Comparison of ENCODE assay signal across 15 mouse cellular contexts in the genomic region with DNA sequence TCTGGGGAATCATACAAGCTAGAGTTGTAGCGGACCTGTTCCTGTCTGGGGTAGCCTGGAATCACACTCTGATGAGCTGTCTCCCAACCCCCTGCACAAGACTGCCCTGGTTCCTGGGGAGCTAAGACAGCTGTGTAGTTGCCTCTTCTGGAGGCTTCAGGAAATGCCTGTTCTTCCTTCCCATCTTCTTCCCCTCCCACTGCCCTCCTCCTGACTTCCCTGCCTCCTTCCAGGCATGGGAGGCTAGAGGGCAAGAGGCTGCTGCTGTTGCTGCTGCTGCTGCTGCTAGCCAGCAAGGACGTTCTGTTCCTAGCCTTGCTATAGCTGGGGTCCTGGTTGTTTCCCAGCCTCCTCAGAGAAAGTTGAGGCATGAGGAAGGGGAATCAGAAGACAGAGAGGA. TPM values are rescaled to one million over a fixed set of nuclear protein-coding genes. Genes with fewer than 3 reads are reported as not detected.
DNase-seq lines count a peak whose midpoint lies in the region; ATAC-seq and TF ChIP-seq lines count a peak whose summit lies in the region.
"Had no signal": no experiment of that assay in that cellular context is flagged by ENCODE, and none has a peak within 500 bp of the region (broad histone marks: within the 10 kb centered on the region; RNA-seq: fewer than 3 reads in every experiment).

No protein-coding gene starts in this region.

- ATAC-seq in embryonic facial prominence, embryonic 15.5 days (ENCODE audit: insufficient number of reproducible peaks, low FRiP score, low TSS enrichment, low read depth) = no peak
- ATAC-seq in kidney, embryonic 16.5 days (ENCODE audit: low FRiP score, low TSS enrichment) = 0 out of 2 replicates have a peak, but pooled peaks have one; percentile 24
- no peak for ATAC-seq in megakaryocyte progenitor cell, adult 5-6 weeks (replicated peaks; ENCODE audit: poor library complexity)
- ATAC-seq: inflammation-experienced regulatory T-cells, adult 6 months had no signal

- H3K4me2 ChIP-seq in embryonic facial prominence, embryonic 15.5 days (replicated peaks) = no peak overlapping the region
- no peak overlapping the region; the same call in 1 of the 2 replicates for H3K4me2 ChIP-seq in kidney, embryonic 16.5 days (replicated peaks; ENCODE audit: low read depth, low read length)
- H3K4me2 ChIP-seq: neural tube, embryonic 12.5 days had no signal

- no peaks in the 10 kb centered on the region for H3K36me3 ChIP-seq in embryonic facial prominence, embryonic 15.5 days
- H3K36me3 ChIP-seq in kidney, embryonic 16.5 days (ENCODE audit: insufficient read depth, low read length) = no peaks in the 10 kb centered on the region
- H3K36me3 ChIP-seq: neural tube, embryonic 12.5 days had no signal

- H3K4me1 ChIP-seq in embryonic facial prominence, embryonic 15.5 days = peaks cover 36% of the 10 kb centered on the region
- H3K4me1 ChIP-seq in kidney, embryonic 16.5 days (ENCODE audit: insufficient read depth, low read length) = peaks cover 5% of the 10 kb centered on the region
- H3K4me1 ChIP-seq: neural tube, embryonic 12.5 days had no signal

- peak overlapping the region; percentile 2; the same call in 1 of the 2 replicates for H3K27ac ChIP-seq in gastrocnemius, adult 2 months
- peak overlapping the region; percentile 73 for H3K27ac ChIP-seq in embryonic facial prominence, embryonic 15.5 days (replicated peaks)
- H3K27ac ChIP-seq in kidney, embryonic 16.5 days (ENCODE audit: low read length) = peak overlapping the region; percentile 83
- H3K27ac ChIP-seq: neural tube, embryonic 12.5 days had no signal

- H3K4me3 ChIP-seq in gastrocnemius, adult 2 months = no peak overlapping the region
- no peak overlapping the region for H3K4me3 ChIP-seq in embryonic facial prominence, embryonic 15.5 days (replicated peaks)
- H3K4me3 ChIP-seq in kidney, embryonic 16.5 days (ENCODE audit: low read length) = no peak overlapping the region
- H3K4me3 ChIP-seq: megakaryocyte, embryonic 14.5 days; neural tube, embryonic 12.5 days had no signal

- intact Hi-C loops in gastrocnemius, adult 2 months (cut with DNase I) = no loop called here
- intact Hi-C loops in gastrocnemius, postnatal 36 days (cut with DNase I) = no loop called here

- DNase-seq in gastrocnemius, adult 2 months = no peak
- DNase-seq in gastrocnemius, postnatal 36 days = no peak
- peak; percentile 69 for DNase-seq in lung, postnatal 10 days
- DNase-seq in adrenal gland, postnatal 25 days = no peak
- no peak for DNase-seq in cerebellum, adult 11 months
- DNase-seq: thymus, postnatal 4 days had no signal

- no peak overlapping the region for H3K9ac ChIP-seq in embryonic facial prominence, embryonic 15.5 days
- H3K9ac ChIP-seq in kidney, embryonic 16.5 days (replicated peaks; ENCODE audit: low read length) = no peak overlapping the region
- H3K9ac ChIP-seq: neural tube, embryonic 12.5 days had no signal

- WGBS in embryonic facial prominence, embryonic 15.5 days = 33% methylated on average over 2 of the region's 2 CpGs
- 55% methylated on average over 2 of the region's 2 CpGs for WGBS in kidney, embryonic 16.5 days

- H3K27me3 ChIP-seq in embryonic facial prominence, embryonic 15.5 days = peaks cover 6% of the 10 kb centered on the region; the same call in 1 of the 2 replicates
- H3K27me3 ChIP-seq in kidney, embryonic 16.5 days (ENCODE audit: insufficient read depth, low read length) = peaks cover 14% of the 10 kb centered on the region
- H3K27me3 ChIP-seq: neural tube, embryonic 12.5 days had no signal

- no peak for TF ChIP-seq CTCF in gastrocnemius, adult 2 months (IDR thresholded peaks at IDR 0.05)

- H3K9me3 ChIP-seq in embryonic facial prominence, embryonic 15.5 days (replicated peaks) = no peaks in the 10 kb centered on the region
- H3K9me3 ChIP-seq in kidney, embryonic 16.5 days (ENCODE audit: low read length) = no peaks in the 10 kb centered on the region
- H3K9me3 ChIP-seq: megakaryocyte, embryonic 14.5 days; neural tube, embryonic 12.5 days had no signal

RNA-seq across cellular contexts. Expression of gene Bgn, which starts 3.1 kb away (rescaled TPM):
- total RNA-seq in gastrocnemius, adult 2 months (2021) = 10 to 100 TPM; 37.5 to 70.6 TPM
- total RNA-seq in gastrocnemius, postnatal 36 days (2021) = 100 to 1,000 TPM in 1 of 2 experiments, 10 to 100 TPM in 1; 70.0 to 118 TPM
- polyA plus RNA-seq in embryonic facial prominence, embryonic 15.5 days (2015; fragmentation: Nextera tagmentation; extraction: Ambion mirVana) = 302 and 313 TPM in 2 replicates
- polyA plus RNA-seq in kidney, embryonic 16.5 days (2015; fragmentation: Nextera tagmentation; extraction: Ambion mirVana) = 98.7 and 109 TPM in 2 replicates
- total RNA-seq in megakaryocyte progenitor cell, adult 5-6 weeks (2015) = 1.3 and 1.4 TPM in 2 replicates
- total RNA-seq in megakaryocyte progenitor cell, adult 5-6 weeks (2017) = 0.30 TPM in 1 of 2 replicates, not detected in the other
- 185 and 205 TPM in 2 replicates for total RNA-seq in adrenal gland, postnatal 25 days (2021)
- total RNA-seq: MEL had no signal

RNA-seq across cellular contexts. Expression of gene Haus7, which starts 21.5 kb away (rescaled TPM):
- total RNA-seq in gastrocnemius, adult 2 months (2021) = 10 to 100 TPM in 1 of 2 experiments, 1 to 10 TPM in 1; 9.3 to 10.7 TPM
- total RNA-seq in gastrocnemius, postnatal 36 days (2021) = 10 to 100 TPM; 11.0 to 13.7 TPM
- polyA plus RNA-seq in embryonic facial prominence, embryonic 15.5 days (2015; fragmentation: Nextera tagmentation; extraction: Ambion mirVana) = 56.5 and 58.7 TPM in 2 replicates
- 64.2 and 70.0 TPM in 2 replicates for polyA plus RNA-seq in kidney, embryonic 16.5 days (2015; fragmentation: Nextera tagmentation; extraction: Ambion mirVana)
- total RNA-seq in megakaryocyte progenitor cell, adult 5-6 weeks (2015) = 27.1 and 34.7 TPM in 2 replicates
- 48.9 and 63.1 TPM in 2 replicates for total RNA-seq in megakaryocyte progenitor cell, adult 5-6 weeks (2017)
- total RNA-seq in adrenal gland, postnatal 25 days (2021) = 27.7 and 31.8 TPM in 2 replicates

RNA-seq across cellular contexts. Expression of gene Atp2b3, which starts 22.6 kb away (rescaled TPM):
- total RNA-seq in gastrocnemius, adult 2 months (2021) = 10 to 100 TPM; 10.1 to 12.7 TPM
- total RNA-seq in gastrocnemius, postnatal 36 days (2021) = 10 to 100 TPM; 13.2 to 14.3 TPM
- polyA plus RNA-seq in embryonic facial prominence, embryonic 15.5 days (2015; fragmentation: Nextera tagmentation; extraction: Ambion mirVana) = 0.41 and 0.43 TPM in 2 replicates
- polyA plus RNA-seq in kidney, embryonic 16.5 days (2015; fragmentation: Nextera tagmentation; extraction: Ambion mirVana) = 0.19 TPM in 2 replicates
- total RNA-seq in megakaryocyte progenitor cell, adult 5-6 weeks (2015) = not detected in 2 replicates
- total RNA-seq in megakaryocyte progenitor cell, adult 5-6 weeks (2017) = not detected in 2 replicates
- total RNA-seq in adrenal gland, postnatal 25 days (2021) = 38.1 and 43.3 TPM in 2 replicates
- total RNA-seq: MEL had no signal
- polyA plus RNA-seq: inflammation-experienced regulatory T-cells, adult 6 months had no signal

RNA-seq across cellular contexts. Expression of gene Trex2, which starts 45.2 kb away (rescaled TPM):
- not detected for total RNA-seq in gastrocnemius, adult 2 months (2021)
- total RNA-seq in gastrocnemius, postnatal 36 days (2021) = not detected
- polyA plus RNA-seq in embryonic facial prominence, embryonic 15.5 days (2015; fragmentation: Nextera tagmentation; extraction: Ambion mirVana) = 12.3 and 13.0 TPM in 2 replicates
- polyA plus RNA-seq in kidney, embryonic 16.5 days (2015; fragmentation: Nextera tagmentation; extraction: Ambion mirVana) = not detected in 2 replicates
- total RNA-seq in megakaryocyte progenitor cell, adult 5-6 weeks (2015) = not detected in 2 replicates
- not detected in 2 replicates for total RNA-seq in megakaryocyte progenitor cell, adult 5-6 weeks (2017)
- total RNA-seq in adrenal gland, postnatal 25 days (2021) = not detected in 2 replicates
- total RNA-seq: gastrocnemius, postnatal 4 days; left cerebral cortex, postnatal 25 days; MEL had no signal
- polyA plus RNA-seq: inflammation-experienced regulatory T-cells, adult 6 months; neural tube, embryonic 12.5 days had no signal

Comparison
In these comparisons a context has a peak if more than half of its experiments do, and no peak if none do; other contexts are left out.
1. H3K27ac ChIP-seq: peak in every context shown above with its lines; median percentile 83 in kidney, embryonic 16.5 days; 73 in embryonic facial prominence, embryonic 15.5 days; 2 in gastrocnemius, adult 2 months.
2. RNA of gene Bgn, which starts 3.1 kb away (total RNA-seq): 185 to 205 TPM in adrenal gland, postnatal 25 days, 70.0 to 118 TPM in gastrocnemius, postnatal 36 days and 37.5 to 70.6 TPM in gastrocnemius, adult 2 months; 0.30 to 1.4 TPM in megakaryocyte progenitor cell, adult 5-6 weeks; every median in the first group is over 10 times any median in the second.
3. RNA of gene Atp2b3, which starts 22.6 kb away (total RNA-seq): 38.1 to 43.3 TPM in adrenal gland, postnatal 25 days, 13.2 to 14.3 TPM in gastrocnemius, postnatal 36 days and 10.1 to 12.7 TPM in gastrocnemius, adult 2 months; not detected in megakaryocyte progenitor cell, adult 5-6 weeks; every median in the first group is over 10 times any median in the second.